ENCODE assay signal across 26 mouse cellular contexts in the genomic region with DNA sequence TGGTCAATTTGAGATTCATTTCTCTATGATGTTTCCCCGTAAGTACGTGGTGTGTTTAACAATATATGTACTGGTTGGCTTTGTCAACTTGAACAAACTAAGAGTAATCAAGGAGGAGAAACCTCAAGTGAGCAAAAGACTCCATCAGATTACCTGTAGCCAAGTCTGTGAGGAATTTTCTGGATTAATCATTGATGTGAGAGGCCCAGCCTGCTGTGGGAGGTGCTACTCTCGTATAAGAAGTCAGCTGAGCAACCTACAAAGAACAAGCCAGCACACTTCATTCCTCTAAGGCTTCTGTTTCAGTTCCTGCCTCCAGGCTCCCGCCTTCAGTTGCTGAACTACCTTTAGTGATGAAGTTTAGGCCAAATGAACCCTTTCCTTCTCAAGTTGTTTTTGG.
DNase-seq lines count a peak whose midpoint lies in the region; ATAC-seq and TF ChIP-seq lines count a peak whose summit lies in the region.
"Had no signal": no experiment of that assay in that cellular context is flagged by ENCODE, and none has a peak within 500 bp of the region (broad histone marks: within the 10 kb centered on the region; RNA-seq: fewer than 3 reads in every experiment).

No protein-coding gene starts in this region.

- no peak overlapping the region for H3K27ac ChIP-seq in kidney, postnatal 0 days
- no peak overlapping the region for H3K27ac ChIP-seq in lung, postnatal 0 days (ENCODE audit: low read length)
- H3K27ac ChIP-seq: forebrain, embryonic 10.5 days; forebrain, embryonic 13.5 days; heart, adult 2 months; heart, embryonic 10.5 days; heart, embryonic 13.5 days had no signal

- no peak overlapping the region for H3K9ac ChIP-seq in kidney, postnatal 0 days (ENCODE audit: low read depth, low read length)
- H3K9ac ChIP-seq in lung, postnatal 0 days (replicated peaks; ENCODE audit: low read depth): no peak overlapping the region
- H3K9ac ChIP-seq: forebrain, embryonic 13.5 days; heart, embryonic 13.5 days had no signal

- H3K9me3 ChIP-seq in kidney, postnatal 0 days (replicated peaks; ENCODE audit: low read length): no peaks in the 10 kb centered on the region
- no peaks in the 10 kb centered on the region for H3K9me3 ChIP-seq in lung, postnatal 0 days (ENCODE audit: low read length)
- H3K9me3 ChIP-seq: forebrain, embryonic 10.5 days; forebrain, embryonic 13.5 days; G1E; heart, embryonic 10.5 days; heart, embryonic 13.5 days had no signal

- 68% methylated on average over 4 of the region's 4 CpGs for WGBS in kidney, postnatal 0 days
- 52% methylated on average over 4 of the region's 4 CpGs for WGBS in lung, postnatal 0 days

- no peaks in the 10 kb centered on the region for H3K36me3 ChIP-seq in kidney, postnatal 0 days (ENCODE audit: insufficient read depth, low read length)
- no peaks in the 10 kb centered on the region for H3K36me3 ChIP-seq in lung, postnatal 0 days (ENCODE audit: insufficient read depth, low read length)
- H3K36me3 ChIP-seq: forebrain, embryonic 10.5 days; G1E; heart, embryonic 10.5 days; heart, embryonic 13.5 days had no signal

- ATAC-seq in kidney, postnatal 0 days (replicated peaks; ENCODE audit: low FRiP score, low read depth): no peak
- peak; percentile 43; the same call in 1 of the 2 replicates for ATAC-seq in lung, postnatal 0 days
- ATAC-seq: forebrain, embryonic 13.5 days; forebrain, embryonic 16.5 days; Patski had no signal

- H3K27me3 ChIP-seq in kidney, postnatal 0 days (ENCODE audit: insufficient read depth, low read length): no peaks in the 10 kb centered on the region
- H3K27me3 ChIP-seq in lung, postnatal 0 days (replicated peaks; ENCODE audit: insufficient read depth, low read length): no peaks in the 10 kb centered on the region
- H3K27me3 ChIP-seq: CH12.LX; forebrain, embryonic 13.5 days; Patski had no signal

- no peak for TF ChIP-seq EP300 in lung, postnatal 0 days (IDR thresholded peaks at IDR 0.05)

- H3K4me1 ChIP-seq in kidney, postnatal 0 days (replicated peaks; ENCODE audit: insufficient read depth, low read length): no peaks in the 10 kb centered on the region
- H3K4me1 ChIP-seq in lung, postnatal 0 days (ENCODE audit: insufficient read depth, low read depth, low read length): no peaks in the 10 kb centered on the region; the same call in 1 of the 2 replicates
- H3K4me1 ChIP-seq: forebrain, embryonic 13.5 days; heart, embryonic 10.5 days; heart, embryonic 13.5 days had no signal

- peak; percentile 7 to 21 for DNase-seq in kidney, adult 8-10 months
- no peak for DNase-seq in kidney, adult 18-20 months
- DNase-seq in kidney, postnatal 0 days (ENCODE audit: low spot score): peak; percentile 21
- no peak for DNase-seq in kidney, postnatal 14 days
- peak; percentile 56 for DNase-seq in lung, postnatal 0 days (ENCODE audit: low spot score)
- no peak for DNase-seq in lung, postnatal 25 days (ENCODE audit: low spot score)
- DNase-seq in yolk sac, embryonic 10.5 days (ENCODE audit: low spot score): peak; percentile 5
- DNase-seq: adrenal gland, postnatal 10 days; adrenal gland, postnatal 36 days; B cell, adult 2 months; cerebellum, adult 18-20 months; cerebellum, adult 9-10 months; cerebellum, postnatal 14 days; gastrocnemius, postnatal 10 days; gastrocnemius, postnatal 36 days; heart, adult 2 months; heart, postnatal 14 days; heart, postnatal 4 days had no signal

- H3K4me3 ChIP-seq in kidney, postnatal 0 days (replicated peaks; ENCODE audit: low read depth, low read length): no peak overlapping the region
- H3K4me3 ChIP-seq in lung, postnatal 0 days (ENCODE audit: low read depth, low read length): no peak overlapping the region
- H3K4me3 ChIP-seq: forebrain, embryonic 10.5 days; forebrain, embryonic 13.5 days; heart, adult 2 months; heart, embryonic 10.5 days; heart, embryonic 13.5 days had no signal

- no peak overlapping the region for H3K4me2 ChIP-seq in kidney, postnatal 0 days (ENCODE audit: low read length)
- no peak overlapping the region for H3K4me2 ChIP-seq in lung, postnatal 0 days (replicated peaks; ENCODE audit: low read depth, low read length)
- H3K4me2 ChIP-seq: forebrain, embryonic 13.5 days; heart, embryonic 13.5 days had no signal

- TF ChIP-seq CTCF in kidney, postnatal 0 days (IDR thresholded peaks at IDR 0.05; ENCODE audit: low read depth): no peak
- no peak for TF ChIP-seq CTCF in lung, postnatal 0 days (IDR thresholded peaks at IDR 0.05)

Comparison
In these comparisons a context has a peak if more than half of its experiments do, and no peak if none do; other contexts are left out.
1. DNase-seq: peak in kidney, adult 8-10 months (2 of 2), kidney, postnatal 0 days (single experiment), lung, postnatal 0 days (single experiment) and yolk sac, embryonic 10.5 days (single experiment); none in kidney, adult 18-20 months (single experiment), kidney, postnatal 14 days (single experiment) and lung, postnatal 25 days (single experiment).